Mouse (Mus musculus): Measurements from ENCODE around the gene Xrn2. TPM values are rescaled to one million over a fixed set of nuclear protein-coding genes. Genes with fewer than 3 reads are reported as not detected.

The Xrn2 gene
- 182 TPM for polyA plus RNA-seq (2017; shearing (Covaris generic))

GRCm38 (mm10) chr2:147012623-147013184 lies at the start of gene Xrn2:
Xrn2 (plus strand) TSS chr2:147012996.

GRCm38 (mm10) chr2:147085072-147085870 lies 72.5 kb downstream of the Xrn2 start, which contains the start of gene Nkx2-4:
Nkx2-4 (minus strand) TSS chr2:147085445.

Other genes starting within 250 kb of the Xrn2 start
- gene Kiz, start 157.1 kb upstream of the Xrn2 start, polyA plus RNA-seq (2017; shearing (Covaris generic)) = 19.7 TPM
- gene Nkx2-4, start 72.4 kb downstream of the Xrn2 start, polyA plus RNA-seq (2017; shearing (Covaris generic)) = not detected
- not detected for gene Nkx2-2, start 181.2 kb downstream of the Xrn2 start, polyA plus RNA-seq (2017; shearing (Covaris generic))

Measured in effector memory CD4-positive, alpha-beta T cell, adult 7 months (primary cell).